Mouse (Mus musculus): ENCODE results near the gene Cd70. TPM values are rescaled to one million over a fixed set of nuclear protein-coding genes. Genes with fewer than 3 reads are reported as not detected.

Cd70 gene
- polyA plus RNA-seq (2012; rRNA removed), result 0.20 and 0.22 TPM in 2 replicates

DNA sequence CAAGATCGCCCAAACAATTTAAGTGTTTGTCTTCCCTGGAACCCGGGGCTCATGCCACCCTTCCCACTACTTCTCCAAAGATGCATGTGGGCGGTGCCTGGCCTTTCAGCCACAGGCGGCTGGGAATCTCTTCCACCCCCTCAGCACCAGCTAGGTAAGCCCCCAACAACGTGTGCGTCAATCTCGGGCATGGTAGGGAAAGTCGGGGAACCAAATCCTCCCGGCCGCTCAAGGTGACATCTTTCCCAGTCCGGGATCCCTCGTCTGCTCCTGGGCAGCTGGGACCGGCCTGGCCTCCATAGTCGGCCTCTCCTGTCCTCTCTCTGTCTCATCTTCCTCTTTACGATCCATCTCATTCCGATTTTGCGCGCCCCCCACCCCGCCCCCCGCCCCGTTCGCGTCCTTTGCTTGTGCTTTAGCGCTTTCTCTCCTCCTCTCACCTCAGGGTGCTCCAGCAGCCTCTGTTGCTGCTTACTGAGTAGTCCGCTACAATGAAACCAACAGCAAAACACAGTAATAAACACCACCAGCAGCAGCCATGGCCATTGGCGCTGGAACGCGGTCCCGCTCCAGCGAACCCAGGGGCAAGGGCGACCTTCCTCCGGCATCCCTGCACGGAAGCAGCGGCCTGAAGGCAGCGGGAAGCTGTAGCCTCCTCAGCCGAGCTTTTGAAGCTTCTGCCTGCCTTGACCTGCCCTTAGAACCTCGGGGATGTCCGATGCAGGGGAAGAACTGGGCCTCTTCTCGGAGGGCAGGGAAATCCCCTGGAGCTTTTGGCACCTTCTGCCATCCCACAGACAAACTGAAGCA is at the start of gene Cd70:
Gene Cd70 (minus strand): TSS at position 784 of the 810 bp plus-strand sequence.

DNA sequence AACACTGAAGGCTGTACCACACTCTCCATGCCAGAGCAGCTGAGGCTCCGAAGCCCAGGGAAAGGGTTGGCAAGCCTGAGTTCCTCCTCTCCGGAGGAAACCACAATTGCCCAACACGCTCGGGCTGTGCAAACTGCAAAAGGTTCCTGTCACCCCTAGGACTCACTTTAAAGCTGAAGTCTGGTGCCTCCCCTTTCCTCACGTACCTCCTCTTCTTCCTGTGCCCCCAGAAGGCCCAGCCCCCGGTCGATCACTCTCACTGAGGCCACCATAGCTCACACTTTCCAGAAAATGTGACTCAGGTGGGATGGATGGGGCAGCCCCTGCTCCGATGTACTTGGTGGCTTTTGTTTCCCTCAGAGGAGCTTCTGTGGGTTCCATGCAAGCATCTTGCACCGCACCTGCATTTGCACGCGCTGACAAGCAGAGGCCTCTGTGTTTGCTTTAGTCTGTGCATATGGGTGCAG is 44.5 kb upstream of the Cd70 start, which contains the start of gene Tnfsf14:
Gene Tnfsf14 (minus strand): TSS at position 137 of the 467 bp plus-strand sequence.

GRCm38 (mm10) chr17:57105181-57106034 is 44.2 kb downstream of the Cd70 start, which contains the start of gene Tnfsf9:
Gene Tnfsf9, plus strand, starts transcription at chr17:57105325.

Other genes with a start within 250 kb of the Cd70 start
- 95.9 and 103 TPM in 2 replicates for gene Mllt1, start 214.4 kb downstream of the Cd70 start, polyA plus RNA-seq (2012; rRNA removed)
- gene Acer1, start 167.7 kb downstream of the Cd70 start, polyA plus RNA-seq (2012; rRNA removed), result not detected in 2 replicates
- 96.5 and 130 TPM in 2 replicates for gene Clpp, start 159.5 kb downstream of the Cd70 start, polyA plus RNA-seq (2012; rRNA removed)
- 22.3 and 23.3 TPM in 2 replicates for gene Alkbh7, start 152.4 kb downstream of the Cd70 start, polyA plus RNA-seq (2012; rRNA removed)
- gene Pspn, start 149.8 kb downstream of the Cd70 start, polyA plus RNA-seq (2012; rRNA removed), result 0.17 TPM in 1 of 2 replicates, not detected in the other
- gene Gtf2f1, start 138.5 kb downstream of the Cd70 start, polyA plus RNA-seq (2012; rRNA removed), result 82.8 and 142 TPM in 2 replicates
- 0.05 and 0.08 TPM in 2 replicates for gene Gm17949, start 138.3 kb downstream of the Cd70 start, polyA plus RNA-seq (2012; rRNA removed)
- gene Khsrp, start 118.3 kb downstream of the Cd70 start, polyA plus RNA-seq (2012; rRNA removed), result 132 and 136 TPM in 2 replicates
- not detected in 2 replicates for gene Slc25a41, start 108.1 kb downstream of the Cd70 start, polyA plus RNA-seq (2012; rRNA removed)
- gene Crb3, start 90.7 kb downstream of the Cd70 start, polyA plus RNA-seq (2012; rRNA removed), result 0.85 and 1.8 TPM in 2 replicates
- 28.0 and 35.7 TPM in 2 replicates for gene Slc25a23, start 89.9 kb downstream of the Cd70 start, polyA plus RNA-seq (2012; rRNA removed)
- gene Dennd1c, start 71.3 kb downstream of the Cd70 start, polyA plus RNA-seq (2012; rRNA removed), result 3.9 and 5.1 TPM in 2 replicates
- gene Tubb4a, start 62.0 kb downstream of the Cd70 start, polyA plus RNA-seq (2012; rRNA removed), result 70.7 and 72.5 TPM in 2 replicates
- 6.2 and 6.5 TPM in 2 replicates for gene Tnfsf9, start 44.5 kb downstream of the Cd70 start, polyA plus RNA-seq (2012; rRNA removed)
- gene Tnfsf14, start 44.4 kb upstream of the Cd70 start, polyA plus RNA-seq (2012; rRNA removed), result 0.35 TPM in 2 replicates
- 2.6 and 3.3 TPM in 2 replicates for gene C3, start 78.4 kb upstream of the Cd70 start, polyA plus RNA-seq (2012; rRNA removed)
- 14.1 and 20.4 TPM in 2 replicates for gene Gpr108, start 98.7 kb upstream of the Cd70 start, polyA plus RNA-seq (2012; rRNA removed)
- gene Trip10, start 99.7 kb upstream of the Cd70 start, polyA plus RNA-seq (2012; rRNA removed), result 28.3 and 33.5 TPM in 2 replicates
- gene Vav1, start 129.3 kb upstream of the Cd70 start, polyA plus RNA-seq (2012; rRNA removed), result 1.7 and 2.3 TPM in 2 replicates
- 3.0 and 3.5 TPM in 2 replicates for gene Adgre1, start 208.9 kb upstream of the Cd70 start, polyA plus RNA-seq (2012; rRNA removed)